Mouse (Mus musculus) ovary, postnatal 10 days (tissue): Measurements from ENCODE around the gene Itpkb.

Source experiments
- DNase-seq: peaks from one replicate; pipeline ENCODE4 v3.0.0; 2022; ENCODE audit warnings: low spot score

Gene Itpkb

GRCm38 (mm10) chr1:180314641-180315040 is 15.6 kb upstream of the Itpkb start:
- no peak for DNase-seq

- no peak for DNase-seq
Measured at GRCm38 (mm10) chr1:180315127-180315526, 15.2 kb upstream of the Itpkb start.

- no peak for DNase-seq
Measured at GRCm38 (mm10) chr1:180317450-180317849, 12.8 kb upstream of the Itpkb start.

- DNase-seq, result no peak
Measured at GRCm38 (mm10) chr1:180318407-180318806, 11.9 kb upstream of the Itpkb start.

- no peak for DNase-seq
Measured at GRCm38 (mm10) chr1:180319895-180320294, 10.4 kb upstream of the Itpkb start.

- DNase-seq, result no peak
Measured at GRCm38 (mm10) chr1:180322896-180323295, 7.4 kb upstream of the Itpkb start.

- DNase-seq, result no peak
Measured at GRCm38 (mm10) chr1:180323491-180323890, 6.8 kb upstream of the Itpkb start.

- no peak for DNase-seq
Measured at GRCm38 (mm10) chr1:180324271-180324670, 6.0 kb upstream of the Itpkb start.

- no peak for DNase-seq
Measured at GRCm38 (mm10) chr1:180328794-180329665, 1.3 kb upstream of the Itpkb start.

GRCm38 (mm10) chr1:180329706-180330105 is 579 bp upstream of the Itpkb start:
- no peak for DNase-seq

GRCm38 (mm10) chr1:180330707-180331545 is 641 bp downstream of the Itpkb start:
- peak; percentile 39 for DNase-seq

GRCm38 (mm10) chr1:180331546-180332075 is 1.3 kb downstream of the Itpkb start:
- peak; percentile 27 for DNase-seq

GRCm38 (mm10) chr1:180332076-180332927 is 2.0 kb downstream of the Itpkb start:
- no peak for DNase-seq

GRCm38 (mm10) chr1:180332928-180333440 is 2.7 kb downstream of the Itpkb start:
- no peak for DNase-seq

GRCm38 (mm10) chr1:180333588-180333987 is 3.3 kb downstream of the Itpkb start:
- DNase-seq, result no peak

GRCm38 (mm10) chr1:180334541-180334940 is 4.3 kb downstream of the Itpkb start:
- DNase-seq, result no peak

GRCm38 (mm10) chr1:180335513-180336375 is 5.5 kb downstream of the Itpkb start:
- no peak for DNase-seq

GRCm38 (mm10) chr1:180338358-180338757 is 8.1 kb downstream of the Itpkb start:
- no peak for DNase-seq

- DNase-seq, result no peak
Measured at GRCm38 (mm10) chr1:180339143-180339542, 8.9 kb downstream of the Itpkb start.

- no peak for DNase-seq
Measured at GRCm38 (mm10) chr1:180342944-180343343, 12.7 kb downstream of the Itpkb start.
